Mouse (Mus musculus) B cell, adult 2 months (primary cell): ENCODE data around the gene Phf13.
A peak's percentile ranks its signal among the peaks of the same experiment; 100 is the strongest.

ENCODE experiments used
- DNase-seq, 2 experiments: peaks; one replicate each; pipeline ENCODE4 v3.0.0; 2022

The Phf13 gene

DNA sequence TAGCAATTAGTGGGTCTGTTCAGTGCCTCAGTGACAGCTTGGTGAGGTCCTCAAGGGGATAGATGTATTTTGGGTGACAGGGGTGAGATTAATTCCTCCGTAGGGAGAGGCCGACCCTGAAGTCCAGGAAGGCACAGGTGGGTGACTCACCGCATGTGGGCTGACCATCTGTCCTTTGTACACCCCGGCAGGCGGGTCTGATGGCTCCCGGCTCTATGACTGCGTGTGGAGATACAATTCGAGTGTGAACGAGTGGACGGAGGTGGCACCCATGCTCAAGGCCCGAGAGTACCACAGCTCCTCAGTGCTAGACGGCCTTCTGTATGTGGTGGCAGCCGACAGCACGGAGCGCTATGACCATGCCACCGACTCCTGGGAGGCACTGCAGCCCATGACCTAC lies 16.1 kb upstream of the Phf13 start:
- DNase-seq = no peak

DNA sequence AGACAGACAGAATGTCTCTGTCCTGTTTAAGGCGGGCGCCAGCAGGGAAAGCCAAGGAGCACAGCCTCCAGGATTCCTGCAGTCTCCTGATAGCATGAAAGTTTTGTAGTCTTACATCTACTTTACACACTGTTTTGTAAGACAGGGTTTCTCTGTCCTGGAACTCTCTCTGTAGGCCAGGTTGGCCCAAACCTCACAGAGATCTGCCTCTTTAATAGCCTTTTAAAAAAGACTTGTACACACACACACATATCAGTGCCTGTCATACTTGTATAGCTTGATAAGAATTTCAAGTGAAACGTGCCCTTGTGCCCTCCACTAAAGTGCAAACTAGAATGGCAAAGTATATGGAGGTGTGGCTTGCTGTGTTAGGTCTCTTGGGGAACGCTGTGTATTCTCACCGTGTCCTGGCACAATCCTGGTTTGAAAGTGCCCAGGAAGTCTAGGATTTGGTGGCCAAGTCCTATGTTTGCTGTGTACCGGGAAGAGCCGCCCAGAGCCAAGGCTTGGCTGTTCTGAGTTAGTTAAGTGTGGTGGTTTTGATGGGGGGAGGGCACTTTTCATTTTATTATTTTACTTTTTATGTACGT lies 15.2 kb upstream of the Phf13 start:
- DNase-seq = no peak

DNA sequence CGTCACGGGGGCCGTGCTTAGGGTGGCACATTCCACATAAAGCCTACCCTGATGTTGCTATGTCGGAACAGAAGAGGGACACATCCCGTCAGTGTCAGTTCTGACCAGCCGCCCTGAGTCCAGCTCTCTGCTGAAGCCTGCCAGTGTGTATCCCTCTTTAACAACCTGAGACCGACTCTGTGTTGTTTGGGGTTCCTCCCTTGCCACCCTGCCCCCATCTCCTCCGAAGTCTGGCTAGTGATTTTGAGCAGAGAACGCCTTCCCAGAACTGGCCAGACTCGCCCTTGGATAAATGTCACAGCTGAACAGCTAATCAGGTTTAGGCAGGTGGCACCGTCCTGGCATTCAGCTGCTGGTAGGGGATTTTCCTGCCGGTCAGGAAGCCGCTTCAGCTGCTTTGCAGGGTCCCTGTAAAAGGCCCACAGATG lies 14.7 kb upstream of the Phf13 start:
- DNase-seq = no peak

DNA sequence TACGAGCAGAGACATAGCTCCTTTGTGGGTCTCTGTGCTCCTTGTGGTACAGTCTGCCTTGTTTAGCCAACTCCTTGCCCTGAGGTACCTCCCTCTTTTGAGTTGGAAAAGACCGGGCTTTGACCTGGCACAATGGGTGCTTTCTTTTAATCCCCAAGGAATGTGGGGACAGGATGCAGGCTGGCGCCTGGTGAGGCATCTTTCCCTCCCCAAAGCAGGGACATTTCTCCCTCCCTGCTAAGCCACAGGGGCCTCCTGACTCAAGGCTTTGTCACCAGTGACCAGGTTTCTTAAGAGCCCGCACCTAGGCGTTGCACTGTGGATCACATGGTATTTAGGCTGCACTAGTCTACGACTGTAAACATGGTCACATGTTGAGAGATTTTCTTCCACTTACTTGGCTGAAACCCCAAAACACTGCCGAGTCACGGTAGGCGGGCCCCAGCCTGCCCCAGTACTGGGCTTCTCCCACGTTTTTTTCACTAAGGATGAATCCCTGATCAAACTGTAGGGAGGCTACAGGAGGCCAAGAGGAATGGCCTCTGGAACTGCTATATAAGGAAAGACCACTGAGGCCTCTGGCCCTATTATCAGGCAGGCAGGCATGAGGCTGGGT lies 14.1 kb upstream of the Phf13 start:
- peak in 1 of 2 experiments; percentile 27 for DNase-seq

DNA sequence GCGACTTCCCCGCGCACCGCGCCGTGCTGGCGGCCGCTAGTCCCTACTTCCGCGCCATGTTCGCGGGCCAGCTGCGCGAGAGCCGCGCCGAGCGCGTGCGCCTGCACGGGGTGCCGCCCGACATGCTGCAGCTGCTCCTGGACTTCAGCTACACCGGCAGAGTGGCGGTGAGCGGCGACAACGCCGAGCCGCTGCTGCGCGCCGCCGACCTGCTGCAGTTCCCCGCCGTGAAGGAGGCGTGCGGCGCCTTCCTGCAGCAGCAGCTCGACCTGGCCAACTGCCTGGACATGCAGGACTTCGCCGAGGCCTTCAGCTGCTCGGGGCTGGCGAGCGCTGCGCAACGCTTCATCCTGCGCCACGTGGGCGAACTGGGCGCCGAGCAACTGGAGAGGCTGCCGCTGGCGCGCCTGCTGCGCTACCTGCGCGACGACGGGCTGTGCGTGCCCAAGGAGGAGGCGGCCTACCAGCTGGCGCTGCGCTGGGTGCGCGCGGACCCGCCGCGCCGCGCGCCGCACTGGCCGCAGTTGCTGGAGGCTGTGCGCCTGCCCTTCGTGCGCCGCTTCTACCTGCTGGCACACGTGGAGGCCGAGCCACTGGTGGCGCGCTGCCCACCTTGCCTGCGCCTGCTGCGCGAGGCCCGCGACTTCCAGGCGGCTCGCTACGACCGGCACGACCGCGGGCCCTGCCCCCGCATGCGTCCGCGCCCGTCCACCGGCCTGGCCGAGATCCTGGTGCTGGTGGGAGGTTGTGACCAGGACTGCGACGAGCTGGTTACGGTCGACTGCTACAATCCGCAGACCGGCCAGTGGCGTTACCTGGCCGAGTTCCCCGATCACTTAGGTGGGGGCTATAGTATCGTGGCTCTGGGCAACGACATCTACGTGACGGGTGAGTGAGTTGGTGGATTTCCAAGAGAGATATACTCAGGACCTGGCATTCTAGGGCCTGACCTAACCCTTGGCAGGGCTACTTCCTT lies 13.3 kb upstream of the Phf13 start:
- DNase-seq = peak; percentile 52 to 61

DNA sequence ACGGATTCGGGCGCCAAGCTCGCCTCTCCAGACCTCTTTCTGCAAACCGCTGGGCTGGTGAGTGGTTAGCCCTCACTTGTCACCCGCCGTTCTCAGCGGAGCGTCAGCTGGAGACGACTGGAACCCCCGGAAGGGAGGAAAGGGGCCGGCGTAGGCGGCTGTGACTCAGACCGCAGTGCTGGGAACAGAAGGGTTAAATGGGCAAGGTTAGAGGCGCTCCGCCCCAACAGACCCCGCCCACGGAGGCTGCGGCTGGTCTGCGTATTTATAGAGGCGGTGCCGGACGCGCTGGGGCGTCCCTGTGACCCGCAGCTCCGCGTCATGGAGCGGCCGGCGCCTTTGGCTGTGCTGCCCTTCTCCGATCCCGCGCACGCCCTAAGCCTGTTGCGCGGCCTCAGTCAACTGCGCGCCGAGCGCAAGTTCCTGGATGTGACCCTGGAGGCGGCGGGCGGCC lies 12.6 kb upstream of the Phf13 start, which contains the start of gene Klhl21:
Gene Klhl21, plus strand, starts transcription at position 182 of the 454 bp plus-strand sequence.
- DNase-seq = peak; percentile 94 to 95

DNA sequence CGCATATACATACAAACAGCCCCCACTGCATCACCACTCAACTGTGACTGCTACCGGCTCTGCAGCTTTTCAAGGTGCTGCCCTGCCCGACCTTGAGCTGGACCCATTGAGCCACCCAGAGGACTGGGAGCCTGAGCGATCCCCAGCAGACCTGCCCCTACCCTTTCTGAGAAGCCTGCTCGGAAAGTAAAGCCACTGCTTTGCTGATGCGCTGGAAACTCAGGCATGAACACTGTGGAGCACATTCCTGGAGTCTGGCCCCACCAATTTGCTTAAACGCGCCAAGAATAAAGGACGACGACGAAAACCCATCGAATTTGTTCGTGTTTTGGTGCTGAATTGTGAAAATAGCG lies 12.1 kb upstream of the Phf13 start:
- peak in 1 of 2 experiments; percentile 29 for DNase-seq

DNA sequence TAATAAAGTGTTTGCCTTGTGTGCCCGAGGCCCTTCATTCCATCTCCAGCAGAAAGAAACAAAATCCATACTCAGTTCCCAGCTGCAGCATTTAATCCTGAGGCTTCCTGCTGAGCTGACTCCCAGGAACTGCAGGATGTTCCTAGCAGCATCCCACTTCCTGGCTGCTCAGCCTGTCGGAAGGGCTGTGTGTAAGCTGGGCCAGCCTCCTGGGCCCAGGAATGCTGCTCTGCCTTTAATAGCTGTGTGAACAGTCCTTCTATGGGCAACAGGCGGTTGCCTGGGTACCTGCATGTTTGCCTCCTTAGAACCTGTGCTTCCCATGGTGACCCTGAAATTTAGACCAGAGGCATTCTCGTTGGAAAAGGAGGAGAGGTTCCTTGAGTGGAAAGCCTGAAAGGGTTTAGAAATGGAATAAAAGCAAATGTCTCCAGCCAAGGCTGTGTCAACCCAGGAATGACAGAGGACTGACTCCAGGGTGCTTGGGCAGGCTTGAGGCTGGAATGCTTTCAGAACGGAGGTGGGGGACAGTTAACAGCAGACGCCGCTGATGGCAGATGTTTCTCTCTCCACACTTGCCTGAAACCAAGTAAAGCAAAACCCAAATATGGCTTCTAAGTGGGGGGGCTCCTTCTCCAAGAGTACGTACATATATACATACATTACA lies 11.6 kb upstream of the Phf13 start:
- DNase-seq = no peak

DNA sequence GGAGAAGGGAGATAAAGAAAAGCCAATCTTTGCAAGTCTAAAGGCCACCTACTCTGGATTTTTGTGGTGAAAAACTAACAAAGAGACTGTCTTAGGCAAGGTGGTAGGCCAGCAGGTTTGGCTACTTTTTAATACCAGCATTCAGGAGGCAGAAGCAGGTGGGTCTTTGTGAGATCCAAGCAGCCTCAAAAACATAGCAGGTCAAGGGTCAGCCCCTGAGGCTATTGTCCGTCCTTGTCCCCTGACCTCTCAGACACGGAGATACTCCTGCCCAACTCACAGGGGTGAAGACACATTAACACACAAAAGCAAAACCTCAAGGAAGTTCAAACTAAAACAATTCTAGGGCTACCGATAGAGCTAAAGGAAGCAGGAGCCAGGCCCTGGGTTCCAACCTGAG lies 10.8 kb upstream of the Phf13 start:
- no peak for DNase-seq

DNA sequence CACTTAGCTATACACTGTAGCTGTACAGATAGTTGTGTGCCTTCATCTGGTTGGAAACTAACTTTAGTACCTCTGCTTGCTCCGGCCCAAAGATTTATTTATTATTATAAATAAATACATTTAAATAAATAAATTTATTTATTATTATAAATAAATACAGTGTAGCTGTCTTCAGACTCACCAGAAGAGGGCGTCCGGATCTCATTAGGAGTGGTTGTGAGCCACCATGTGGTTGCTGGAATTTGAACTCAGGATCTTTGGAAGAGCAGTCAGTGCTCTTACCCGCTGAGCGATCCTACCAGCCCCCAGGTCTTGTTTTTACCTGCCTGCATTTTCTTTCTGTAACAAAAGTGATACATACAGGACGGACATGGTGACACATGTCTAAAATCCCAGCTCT lies 10.1 kb upstream of the Phf13 start:
- DNase-seq = peak; percentile 41 to 55

DNA sequence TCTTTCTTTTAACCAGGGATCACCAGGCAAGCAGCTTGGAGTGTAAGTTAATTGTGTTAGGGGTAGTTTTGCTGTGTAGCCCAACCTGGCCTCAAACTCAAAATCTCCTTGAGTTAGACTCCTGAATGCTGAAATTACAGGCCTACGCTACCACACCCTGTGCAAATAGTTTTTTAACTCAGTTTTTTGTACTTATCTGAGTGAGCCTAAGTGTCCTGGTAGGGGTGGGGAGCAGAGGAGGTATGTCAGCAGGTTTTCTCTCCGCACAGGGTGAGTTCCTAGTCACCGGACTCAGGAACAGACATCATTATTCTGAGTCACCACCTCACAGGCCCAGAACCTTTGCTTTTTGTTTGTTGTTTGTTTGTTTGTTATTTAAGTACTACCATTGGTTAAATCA lies 6.0 kb upstream of the Phf13 start:
- DNase-seq = no peak

DNA sequence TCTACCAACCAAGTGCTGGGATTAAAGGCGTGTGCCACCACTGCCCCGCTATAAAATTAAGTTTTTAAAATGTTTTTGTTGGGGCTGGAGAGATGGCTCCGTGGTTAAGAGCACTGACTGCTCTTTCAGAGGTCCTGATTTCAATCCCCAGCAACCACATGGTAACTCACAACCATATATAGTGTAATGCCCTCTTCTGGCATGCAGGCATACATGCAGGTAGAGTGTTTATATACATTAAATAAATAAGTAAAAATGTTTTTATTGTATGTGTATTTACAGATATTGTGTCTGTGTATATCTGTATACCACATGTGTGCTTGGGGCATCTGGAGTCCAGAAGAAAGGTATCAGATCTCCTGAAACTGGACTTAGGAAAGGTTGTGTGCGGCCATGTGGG lies 5.3 kb upstream of the Phf13 start:
- no peak for DNase-seq

DNA sequence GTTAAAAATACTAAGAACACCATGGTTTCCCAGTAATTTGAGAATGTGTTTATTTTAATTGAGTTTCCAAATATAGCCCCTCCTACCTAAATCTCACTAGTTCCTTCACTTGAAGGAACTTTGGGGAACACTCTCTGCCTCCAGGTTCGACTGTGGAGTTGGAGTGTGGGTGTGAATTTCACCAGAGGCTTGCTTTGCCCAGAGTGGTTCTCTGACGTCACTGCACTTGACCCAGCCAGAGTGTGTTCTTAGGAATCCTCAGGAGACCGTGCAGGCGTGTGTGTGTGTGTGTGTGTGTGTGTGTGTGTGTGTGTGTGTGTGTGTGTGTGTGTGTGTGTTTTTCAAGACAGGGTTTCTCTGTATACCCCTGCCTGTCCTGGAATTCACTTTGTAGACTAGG lies 4.8 kb upstream of the Phf13 start:
- no peak for DNase-seq

DNA sequence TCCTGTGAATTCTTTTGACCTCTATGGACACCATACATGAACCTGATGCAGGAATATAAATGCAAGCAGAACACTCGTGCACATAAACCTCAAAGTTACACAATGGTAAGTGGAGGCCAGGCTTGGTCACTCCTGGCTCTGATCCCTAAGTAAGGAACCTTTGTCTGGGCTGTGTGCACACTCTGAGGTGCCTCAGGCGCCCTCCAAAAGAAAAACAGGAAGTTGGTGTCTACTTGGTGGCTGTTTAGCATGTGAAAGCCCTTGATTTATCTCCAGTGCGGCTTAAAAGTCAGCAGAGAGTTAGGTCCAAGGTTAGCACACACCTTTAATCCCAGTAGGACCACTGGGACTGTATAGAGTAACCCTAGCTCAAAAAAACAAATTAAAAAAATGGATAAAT lies 3.4 kb upstream of the Phf13 start:
- DNase-seq = peak in 1 of 2 experiments; percentile 20

DNA sequence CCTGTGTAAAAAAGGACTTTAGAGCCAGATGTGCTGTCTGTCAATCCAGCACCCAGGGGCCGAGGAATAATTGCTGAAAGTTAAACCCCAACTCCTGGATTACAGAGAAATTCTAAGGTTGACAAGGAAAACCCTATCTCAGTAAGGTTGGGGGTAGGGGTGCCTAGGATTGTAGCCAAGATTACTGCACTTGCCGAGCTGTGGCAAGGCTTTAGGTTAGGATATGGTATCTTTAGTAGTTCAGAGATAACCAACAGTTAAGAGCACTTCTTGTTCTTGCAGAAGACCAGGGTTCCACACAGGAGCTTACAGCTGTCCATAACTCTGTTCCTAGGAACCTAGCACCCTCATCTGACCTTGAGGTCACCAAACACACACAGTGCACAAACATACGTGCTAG lies 1.6 kb upstream of the Phf13 start:
- DNase-seq = no peak

DNA sequence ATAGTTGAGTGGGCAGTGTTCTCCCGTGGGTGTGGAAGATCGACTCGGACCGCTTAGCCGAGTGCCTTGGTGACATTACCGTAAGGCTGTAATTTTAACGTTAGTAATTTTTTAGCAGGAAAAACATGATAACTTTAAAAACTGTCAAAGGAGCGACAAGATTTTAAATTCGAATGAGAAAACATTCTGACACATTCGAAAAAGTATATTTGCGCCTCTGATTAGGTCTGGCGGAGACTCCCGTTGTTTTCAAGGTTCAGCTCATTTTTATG lies 829 bp upstream of the Phf13 start:
- no peak for DNase-seq

DNA sequence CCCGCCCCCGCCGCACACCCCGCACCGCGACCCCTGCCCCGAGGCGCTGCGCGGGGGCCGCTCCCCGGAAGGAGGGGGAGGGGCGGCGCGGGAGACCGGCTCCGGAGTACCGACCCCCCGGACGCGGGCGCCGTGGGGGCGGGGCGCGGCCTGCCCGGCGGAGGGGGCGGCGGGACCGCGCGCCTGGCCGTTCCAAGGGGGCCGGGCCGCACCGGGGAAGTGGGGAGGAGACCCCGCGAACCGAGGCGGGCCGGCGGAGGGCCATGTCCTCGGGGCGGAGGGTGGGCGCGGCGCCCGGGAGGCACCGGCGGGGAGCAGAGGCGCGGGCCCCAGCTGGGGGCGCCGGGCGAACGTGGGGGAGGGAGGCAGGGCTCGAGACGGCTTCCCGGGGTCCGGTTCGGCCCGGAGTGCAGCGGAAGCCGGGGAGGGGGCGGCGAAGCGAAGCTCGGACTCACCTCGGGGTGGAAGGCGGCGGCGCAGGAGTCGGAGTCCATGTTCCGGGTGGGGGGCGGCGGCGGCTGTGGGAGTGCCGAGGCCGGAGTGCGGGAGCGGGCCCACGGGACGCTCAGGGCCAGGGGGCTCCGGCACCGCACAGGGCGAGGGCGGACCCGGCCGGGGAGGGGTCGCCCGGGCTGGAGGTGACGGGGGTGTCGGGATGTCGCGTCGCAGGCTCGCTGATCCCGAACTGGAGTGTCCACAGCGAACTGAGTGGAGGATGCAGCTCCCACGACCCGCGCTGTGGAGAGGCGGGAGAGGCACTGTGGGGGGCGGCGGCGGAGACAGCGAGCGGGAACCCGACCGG lies 486 bp downstream of the Phf13 start:
- DNase-seq = peak in 1 of 2 experiments; percentile 10

DNA sequence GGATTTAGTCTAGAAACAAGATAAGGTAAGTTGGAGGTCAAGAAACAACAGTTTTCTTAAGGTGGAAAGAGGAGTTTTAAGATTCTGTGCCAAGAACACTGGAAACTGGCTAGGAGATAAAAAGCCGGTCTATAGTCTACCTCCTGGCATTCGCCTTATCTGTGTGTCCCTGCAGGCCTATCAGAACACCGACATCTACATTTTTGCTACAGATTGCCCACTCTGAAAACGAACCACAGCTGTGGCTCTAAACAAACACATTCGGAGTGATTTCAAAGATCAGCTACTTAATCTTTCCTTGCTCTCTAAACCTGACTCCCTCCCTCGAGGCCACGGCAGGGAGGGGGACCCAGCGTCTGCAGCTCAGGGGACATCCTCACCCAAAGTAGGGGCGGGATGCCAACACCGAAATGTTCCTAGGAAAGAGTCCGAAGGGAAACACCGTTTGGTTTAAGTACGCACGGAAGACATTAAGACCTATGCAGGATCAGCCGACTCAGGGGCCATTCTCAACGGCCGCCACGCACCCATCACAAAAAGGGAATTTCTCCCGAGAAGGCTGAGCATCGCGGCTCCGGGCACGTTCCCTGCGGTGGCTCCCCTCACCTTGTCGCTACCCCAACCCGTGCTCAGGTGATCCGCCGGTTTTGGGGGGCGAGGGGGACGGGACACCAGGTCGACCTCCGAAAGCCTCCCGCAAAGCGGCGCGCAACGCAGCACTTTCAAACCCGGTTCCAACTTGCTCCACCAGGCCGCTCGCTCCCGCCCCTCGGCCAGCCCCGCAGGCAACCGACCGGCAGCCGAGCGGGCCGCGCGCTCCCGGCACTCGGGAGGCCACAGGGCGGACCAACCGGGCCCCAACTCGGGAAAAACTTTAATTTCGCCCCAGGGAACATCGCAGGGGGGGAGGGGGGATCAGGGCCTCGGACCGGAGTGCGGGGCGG lies 1.6 kb downstream of the Phf13 start:
- DNase-seq = peak; percentile 30 to 33

DNA sequence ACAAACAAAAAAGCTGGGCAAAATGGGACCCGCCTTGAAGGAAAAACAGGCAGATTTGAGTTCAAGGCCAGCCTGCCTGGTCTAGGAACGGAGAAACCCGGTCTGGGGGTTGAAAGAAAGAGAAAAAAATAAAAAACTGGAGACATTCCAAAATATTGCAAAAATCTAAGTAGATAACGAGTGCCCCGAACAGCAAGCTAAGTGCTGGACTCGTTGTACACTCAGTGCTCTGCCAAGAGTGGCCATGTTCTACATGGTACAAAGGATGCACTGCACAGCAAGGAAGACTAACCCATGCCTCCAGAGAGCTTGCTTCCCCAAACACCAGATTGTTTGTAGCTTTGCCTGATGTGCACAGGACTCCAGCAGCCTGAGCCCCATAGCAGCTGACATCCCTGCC lies 3.0 kb downstream of the Phf13 start:
- no peak for DNase-seq

DNA sequence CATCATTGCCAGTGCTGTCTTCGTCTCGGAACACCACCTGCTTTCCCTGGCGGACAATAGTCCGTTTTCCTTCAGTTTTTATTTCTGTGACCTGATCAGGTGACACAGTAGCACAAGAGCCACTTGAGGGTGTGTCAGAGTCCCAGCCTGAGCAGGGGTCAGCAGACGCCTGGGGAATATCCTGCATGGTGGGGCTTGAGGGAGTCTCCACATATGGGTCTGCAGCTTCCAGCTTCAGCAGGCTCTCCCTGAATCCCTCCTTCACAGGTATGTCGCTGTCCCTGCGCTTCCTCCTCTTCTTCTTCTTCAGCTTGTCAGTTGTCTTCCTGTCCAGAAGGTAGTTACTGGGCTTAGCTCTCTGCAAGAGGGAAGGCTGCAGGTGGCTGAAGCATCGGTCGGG lies 4.0 kb downstream of the Phf13 start:
- DNase-seq = no peak

DNA sequence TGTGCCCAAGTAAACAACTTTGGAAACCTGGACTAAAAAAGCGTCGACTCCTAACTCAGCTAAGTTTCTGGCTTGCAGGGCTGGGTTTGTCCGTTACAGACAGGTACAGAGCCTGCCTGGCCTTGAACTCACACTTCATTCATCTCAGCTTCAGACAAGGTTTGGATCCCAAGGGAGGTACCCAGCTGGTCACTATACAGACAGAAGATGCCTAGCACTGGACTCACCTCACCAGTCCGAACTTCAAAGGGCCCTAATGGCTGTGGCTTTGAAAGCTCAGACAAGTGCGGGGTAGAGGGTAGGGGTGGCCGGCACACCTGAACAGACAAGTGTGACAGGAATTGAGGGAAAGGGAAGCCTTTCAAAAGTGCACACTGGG lies 7.0 kb downstream of the Phf13 start:
- no peak for DNase-seq
